Mouse (Mus musculus): ENCODE data around the gene Prlr. TPM values are rescaled to one million over a fixed set of nuclear protein-coding genes. Genes with fewer than 3 reads are reported as not detected.

Prlr gene
- 1.5 and 3.7 TPM in 2 replicates for total RNA-seq (2014; rRNA removed)
- polyA plus RNA-seq (2015; fragmentation: Nextera tagmentation; extraction: Ambion mirVana), result 0.89 and 1.9 TPM in 2 replicates

DNA sequence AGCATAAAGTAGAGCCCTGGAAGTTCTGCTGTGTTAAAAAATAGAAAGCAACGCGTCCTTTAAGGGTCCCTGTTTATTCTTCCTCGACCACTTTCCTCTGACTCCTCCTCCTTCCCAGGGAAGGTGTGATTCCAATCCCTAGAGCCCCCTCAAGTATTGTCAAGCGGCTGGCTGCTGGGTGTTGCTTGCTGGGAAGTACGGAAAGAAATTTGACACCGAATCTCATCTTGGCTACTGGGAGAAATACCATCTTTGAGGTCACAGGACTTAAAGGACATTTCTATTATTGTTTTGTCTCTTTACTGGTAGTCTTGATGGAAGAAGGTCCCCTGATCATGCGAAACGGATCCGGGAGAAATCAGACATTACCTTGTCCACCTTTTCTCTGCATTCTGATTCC lies at the start of gene Prlr:
Prlr (plus strand) TSS at position 156 of the 400 bp plus-strand sequence.
- H3K9ac ChIP-seq, result peak within 1 kb of the TSS; percentile 37
- no peaks in the 10 kb centered on the region for H3K27me3 ChIP-seq (ENCODE audit: insufficient read depth, low read length)
- no peaks in the 10 kb centered on the region for H3K9me3 ChIP-seq (ENCODE audit: low read length)
- H3K4me3 ChIP-seq (ENCODE audit: low read depth, low read length), result peak within 1 kb of the TSS; percentile 43
- ATAC-seq (no peak), DNase-seq (no peak)
- peaks cover 4% of the 10 kb centered on the region; the same call in 1 of the 2 replicates for H3K4me1 ChIP-seq (ENCODE audit: insufficient read depth)
- TF ChIP-seq CTCF (IDR thresholded peaks at IDR 0.05; ENCODE audit: low read depth), result no peak
- WGBS, result 6% methylated on average over 9 of the region's 9 CpGs
- no peak within 1 kb of the TSS for H3K27ac ChIP-seq (ENCODE audit: low read depth, low read length)
- no peaks in the 10 kb centered on the region for H3K36me3 ChIP-seq (ENCODE audit: insufficient read depth)
- H3K4me2 ChIP-seq (ENCODE audit: low read depth), result peak within 1 kb of the TSS; percentile 70

DNA sequence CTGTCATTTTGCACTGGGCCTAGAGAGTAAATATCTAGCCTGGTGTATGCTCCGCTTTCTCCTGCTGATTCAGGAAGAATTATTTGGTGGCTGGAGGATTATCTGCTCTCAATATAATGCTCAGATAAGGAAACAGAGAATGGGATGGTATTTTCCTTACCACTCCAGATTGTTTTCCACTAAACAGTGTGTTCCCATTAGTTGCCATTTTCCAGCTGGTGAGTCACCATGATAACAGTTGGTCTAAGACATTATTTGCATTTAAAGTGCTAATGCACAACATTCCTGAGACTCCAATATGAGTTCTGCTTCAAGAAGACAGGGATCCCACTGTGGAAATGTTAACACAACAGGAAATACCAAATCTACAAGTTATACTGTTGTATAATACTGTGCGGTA lies 43.3 kb upstream of the Prlr start:
- H3K27me3 ChIP-seq (ENCODE audit: insufficient read depth, low read length), result no peaks in the 10 kb centered on the region
- H3K4me2 ChIP-seq (ENCODE audit: low read depth), result no peak overlapping the region
- no peak for TF ChIP-seq CTCF (IDR thresholded peaks at IDR 0.05; ENCODE audit: low read depth)
- H3K36me3 ChIP-seq (ENCODE audit: insufficient read depth), result no peaks in the 10 kb centered on the region
- no peak overlapping the region for H3K27ac ChIP-seq (ENCODE audit: low read depth, low read length)
- H3K9me3 ChIP-seq (ENCODE audit: low read length), result no peaks in the 10 kb centered on the region
- DNase-seq (no peak), ATAC-seq (no peak)
- H3K4me1 ChIP-seq (ENCODE audit: insufficient read depth), result no peaks in the 10 kb centered on the region
- H3K9ac ChIP-seq, result no peak overlapping the region
- no peak overlapping the region for H3K4me3 ChIP-seq (ENCODE audit: low read depth, low read length)
- 97% methylated on average over 2 of the region's 2 CpGs for WGBS

DNA sequence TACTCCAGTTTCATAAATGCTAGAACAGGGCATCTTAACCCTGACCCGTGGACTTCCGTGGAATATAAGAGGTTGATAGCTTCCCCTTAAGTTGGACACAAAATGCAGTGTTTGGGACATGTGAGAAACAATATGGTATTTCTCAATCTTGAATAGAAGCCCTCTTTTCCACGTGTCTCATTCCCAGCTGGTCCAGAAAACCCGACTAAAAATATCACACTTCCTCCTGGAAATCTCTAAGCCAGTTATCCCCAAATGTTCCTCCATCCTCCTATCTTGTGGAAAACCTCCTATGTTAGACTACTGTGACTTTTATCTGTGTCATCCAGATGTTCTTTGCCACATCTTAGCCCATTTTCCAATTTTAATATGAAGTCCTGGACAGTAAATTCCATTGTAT lies 42.1 kb upstream of the Prlr start:
- no peak for DNase-seq
- 67% methylated on average over 4 of the region's 4 CpGs for WGBS
- no peaks in the 10 kb centered on the region for H3K4me1 ChIP-seq (ENCODE audit: insufficient read depth)
- no peak overlapping the region for H3K9ac ChIP-seq
- no peak overlapping the region for H3K4me3 ChIP-seq (ENCODE audit: low read depth, low read length)
- H3K27ac ChIP-seq (ENCODE audit: low read depth, low read length), result no peak overlapping the region
- no peaks in the 10 kb centered on the region for H3K27me3 ChIP-seq (ENCODE audit: insufficient read depth, low read length)
- no peak for TF ChIP-seq CTCF (IDR thresholded peaks at IDR 0.05; ENCODE audit: low read depth)
- no peak overlapping the region for H3K4me2 ChIP-seq (ENCODE audit: low read depth)
- H3K36me3 ChIP-seq (ENCODE audit: insufficient read depth), result no peaks in the 10 kb centered on the region
- no peaks in the 10 kb centered on the region for H3K9me3 ChIP-seq (ENCODE audit: low read length)
- ATAC-seq, result no peak

GRCm38 (mm10) chr15:10144520-10144919 lies 32.5 kb upstream of the Prlr start:
- Histone ChIP-seq H3K9me3 (ENCODE audit: low read length) (no peaks in the 10 kb centered on the region), H3K36me3 (ENCODE audit: insufficient read depth) (no peaks in the 10 kb centered on the region), H3K4me1 (ENCODE audit: insufficient read depth) (no peaks in the 10 kb centered on the region), H3K27ac (ENCODE audit: low read depth, low read length) (no peak overlapping the region), H3K9ac (no peak overlapping the region), H3K4me2 (ENCODE audit: low read depth) (no peak overlapping the region), H3K4me3 (ENCODE audit: low read depth, low read length) (no peak overlapping the region), H3K27me3 (ENCODE audit: insufficient read depth, low read length) (no peaks in the 10 kb centered on the region)
- DNase-seq (no peak), ATAC-seq (no peak)
- WGBS, result 94% methylated on average over 5 of the region's 5 CpGs
- no peak for TF ChIP-seq CTCF (IDR thresholded peaks at IDR 0.05; ENCODE audit: low read depth)

DNA sequence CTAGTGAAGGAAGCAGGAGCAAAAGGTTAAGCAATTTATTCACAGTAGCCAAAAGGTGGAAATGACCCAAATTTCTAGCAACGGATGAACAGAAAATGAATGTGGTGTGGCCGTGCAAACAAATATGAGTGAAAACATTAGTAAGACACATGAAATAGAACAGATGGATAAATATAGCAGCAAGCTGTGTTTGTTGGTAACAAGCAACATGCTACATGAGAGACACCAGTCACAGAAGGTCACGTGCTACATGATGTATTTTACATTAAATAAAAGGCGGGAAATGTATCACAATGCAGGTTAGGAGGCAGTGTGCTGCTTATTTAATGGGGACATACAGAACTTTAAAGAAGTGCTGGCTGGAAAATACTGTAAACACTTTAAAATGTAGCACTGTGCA lies 28.8 kb upstream of the Prlr start:
- Histone ChIP-seq H3K9me3 (ENCODE audit: low read length) (no peaks in the 10 kb centered on the region), H3K4me2 (ENCODE audit: low read depth) (no peak overlapping the region), H3K36me3 (ENCODE audit: insufficient read depth) (no peaks in the 10 kb centered on the region), H3K4me1 (ENCODE audit: insufficient read depth) (no peaks in the 10 kb centered on the region), H3K27ac (ENCODE audit: low read depth, low read length) (no peak overlapping the region), H3K27me3 (ENCODE audit: insufficient read depth, low read length) (no peaks in the 10 kb centered on the region), H3K9ac (no peak overlapping the region), H3K4me3 (ENCODE audit: low read depth, low read length) (no peak overlapping the region)
- no peak for TF ChIP-seq CTCF (IDR thresholded peaks at IDR 0.05; ENCODE audit: low read depth)
- ATAC-seq (peak; percentile 55; the same call in 1 of the 2 replicates), DNase-seq (peak; percentile 8)
- WGBS, result 58% methylated on average over 4 of the region's 4 CpGs

DNA sequence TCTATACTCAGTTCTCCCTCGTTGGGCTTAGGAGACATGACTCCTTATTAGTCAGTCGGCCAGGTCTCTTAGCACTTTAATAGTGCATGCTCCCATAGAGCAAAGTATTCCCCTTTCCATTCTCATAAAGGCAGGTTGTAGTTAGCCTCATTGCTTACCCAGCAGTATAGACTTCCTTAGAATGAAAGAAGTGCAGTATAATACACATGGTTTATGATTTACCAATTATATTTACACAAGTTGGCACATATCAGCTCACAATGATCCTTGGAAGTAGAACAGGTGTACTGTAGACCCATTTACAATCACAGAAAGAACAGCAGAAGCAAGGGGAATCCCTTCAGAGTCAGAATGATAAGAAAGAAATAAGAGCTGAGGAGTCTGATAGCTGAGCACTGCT lies 16.4 kb upstream of the Prlr start:
- no peak for TF ChIP-seq CTCF (IDR thresholded peaks at IDR 0.05; ENCODE audit: low read depth)
- no peak overlapping the region for H3K4me2 ChIP-seq (ENCODE audit: low read depth)
- H3K9ac ChIP-seq, result no peak overlapping the region
- no peak overlapping the region for H3K4me3 ChIP-seq (ENCODE audit: low read depth, low read length)
- ATAC-seq (no peak), DNase-seq (no peak)
- H3K4me1 ChIP-seq (ENCODE audit: insufficient read depth), result no peaks in the 10 kb centered on the region
- H3K27me3 ChIP-seq (ENCODE audit: insufficient read depth, low read length), result no peaks in the 10 kb centered on the region
- H3K27ac ChIP-seq (ENCODE audit: low read depth, low read length), result no peak overlapping the region
- H3K9me3 ChIP-seq (ENCODE audit: low read length), result no peaks in the 10 kb centered on the region; the same call in 1 of the 2 replicates
- H3K36me3 ChIP-seq (ENCODE audit: insufficient read depth), result no peaks in the 10 kb centered on the region
- 91% methylated on average over 2 of the region's 2 CpGs for WGBS

DNA sequence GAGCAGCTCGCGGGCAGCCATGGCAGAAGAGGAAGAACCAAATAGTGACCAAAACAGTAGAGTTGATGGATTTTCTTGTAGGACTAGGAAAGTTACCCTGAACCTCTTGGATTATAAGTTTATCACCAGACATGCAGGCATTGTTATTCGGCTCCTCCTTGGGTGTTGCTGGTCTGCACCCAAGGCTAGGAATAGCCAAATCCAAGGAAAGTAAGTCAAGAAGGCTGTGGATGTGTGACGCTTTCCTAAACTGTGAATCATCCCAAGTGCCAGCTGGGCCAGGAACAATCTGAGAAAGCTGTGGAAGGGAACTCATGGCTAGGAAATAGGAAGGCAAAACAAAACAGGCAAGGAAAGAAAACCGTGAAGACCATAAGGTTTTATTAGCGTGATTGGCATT lies 2.0 kb upstream of the Prlr start:
- Histone ChIP-seq H3K27ac (ENCODE audit: low read depth, low read length) (no peak overlapping the region), H3K36me3 (ENCODE audit: insufficient read depth) (no peaks in the 10 kb centered on the region), H3K9ac (no peak overlapping the region), H3K4me3 (ENCODE audit: low read depth, low read length) (no peak overlapping the region), H3K4me2 (ENCODE audit: low read depth) (no peak overlapping the region), H3K9me3 (ENCODE audit: low read length) (no peaks in the 10 kb centered on the region), H3K27me3 (ENCODE audit: insufficient read depth, low read length) (no peaks in the 10 kb centered on the region), H3K4me1 (ENCODE audit: insufficient read depth) (peaks cover 4% of the 10 kb centered on the region; the same call in 1 of the 2 replicates)
- WGBS, result 81% methylated on average over 6 of the region's 6 CpGs
- peak; percentile 34; the same call in 1 of the 2 replicates for ATAC-seq
- no peak for DNase-seq
- TF ChIP-seq CTCF (IDR thresholded peaks at IDR 0.05; ENCODE audit: low read depth), result no peak
